Mouse (Mus musculus): ENCODE results near the gene Riox1. TPM values are rescaled to one million over a fixed set of nuclear protein-coding genes. Genes with fewer than 3 reads are reported as not detected.
A peak's percentile ranks its signal among the peaks of the same experiment; 100 is the strongest.

The Riox1 gene
- total RNA-seq, 2 experiments from 2014 or later, result 13.0 to 21.5 TPM

GRCm38 (mm10) chr12:83949043-83949442 lies 1.4 kb upstream of the Riox1 start:
- peak; percentile 29; the same call in 1 of the 2 replicates for ATAC-seq (replicated peaks; ENCODE audit: poor library complexity, severe bottlenecking)

- ATAC-seq (replicated peaks; ENCODE audit: poor library complexity, severe bottlenecking), result peak; percentile 74
These were observed 474 bp upstream of the Riox1 start for GRCm38 (mm10) chr12:83949776-83950492.

- ATAC-seq (replicated peaks; ENCODE audit: poor library complexity, severe bottlenecking), result peak; percentile 12
These were observed 663 bp downstream of the Riox1 start for GRCm38 (mm10) chr12:83950840-83951701.

GRCm38 (mm10) chr12:83951711-83952575 lies 1.5 kb downstream of the Riox1 start:
- ATAC-seq (replicated peaks; ENCODE audit: poor library complexity, severe bottlenecking), result no peak

GRCm38 (mm10) chr12:83958278-83958677 lies 7.9 kb downstream of the Riox1 start:
- no peak; the same call in 1 of the 2 replicates for ATAC-seq (replicated peaks; ENCODE audit: poor library complexity, severe bottlenecking)

GRCm38 (mm10) chr12:83965235-83965634 lies 14.8 kb downstream of the Riox1 start:
- no peak for ATAC-seq (replicated peaks; ENCODE audit: poor library complexity, severe bottlenecking)

- peak; percentile 80 for ATAC-seq (replicated peaks; ENCODE audit: poor library complexity, severe bottlenecking)
These were observed 21.7 kb downstream of the Riox1 start for GRCm38 (mm10) chr12:83972117-83972516.

GRCm38 (mm10) chr12:83978862-83979261 lies 28.5 kb downstream of the Riox1 start:
- ATAC-seq (replicated peaks; ENCODE audit: poor library complexity, severe bottlenecking), result no peak

GRCm38 (mm10) chr12:83981615-83982014 lies 31.2 kb downstream of the Riox1 start:
- no peak for ATAC-seq (replicated peaks; ENCODE audit: poor library complexity, severe bottlenecking)

GRCm38 (mm10) chr12:83984752-83985151 lies 34.3 kb downstream of the Riox1 start, which contains the start of gene Heatr4:
Gene Heatr4, minus strand, starts transcription at chr12:83984852.
- no peak for ATAC-seq (replicated peaks; ENCODE audit: poor library complexity, severe bottlenecking)

GRCm38 (mm10) chr12:83987242-83987582 lies 36.8 kb downstream of the Riox1 start:
- no peak; the same call in 1 of the 2 replicates for ATAC-seq (replicated peaks; ENCODE audit: poor library complexity, severe bottlenecking)

GRCm38 (mm10) chr12:83987583-83988441 lies 37.4 kb downstream of the Riox1 start, which contains the start of gene Acot2:
Gene Acot2, plus strand, starts transcription at chr12:83987861.
- peak; percentile 94 for ATAC-seq (replicated peaks; ENCODE audit: poor library complexity, severe bottlenecking)

GRCm38 (mm10) chr12:83988483-83988882 lies 38.1 kb downstream of the Riox1 start:
- ATAC-seq (replicated peaks; ENCODE audit: poor library complexity, severe bottlenecking), result no peak

- no peak for ATAC-seq (replicated peaks; ENCODE audit: poor library complexity, severe bottlenecking)
These were observed 39.0 kb downstream of the Riox1 start for GRCm38 (mm10) chr12:83989378-83989777.

- peak; percentile 33; the same call in 1 of the 2 replicates for ATAC-seq (replicated peaks; ENCODE audit: poor library complexity, severe bottlenecking)
These were observed 46.8 kb downstream of the Riox1 start for GRCm38 (mm10) chr12:83997221-83997620.

- no peak for ATAC-seq (replicated peaks; ENCODE audit: poor library complexity, severe bottlenecking)
These were observed 48.1 kb downstream of the Riox1 start for GRCm38 (mm10) chr12:83998341-83999107.

GRCm38 (mm10) chr12:83999237-83999636 lies 48.8 kb downstream of the Riox1 start:
- ATAC-seq (replicated peaks; ENCODE audit: poor library complexity, severe bottlenecking), result peak; percentile 30; the same call in 1 of the 2 replicates

GRCm38 (mm10) chr12:84000418-84000817 lies 50.0 kb downstream of the Riox1 start:
- ATAC-seq (replicated peaks; ENCODE audit: poor library complexity, severe bottlenecking), result no peak

Data from granulocyte monocyte progenitor cell, adult 5-6 weeks (primary cell).